Mouse (Mus musculus): ENCODE measurements at regions not wholly inside any gene's neighbourhood (a gene's known extent, or its start where the extent isn't known, plus 50 kb on each side); places are given as distances from the start of the nearest gene placed in this dataset.

DNA sequence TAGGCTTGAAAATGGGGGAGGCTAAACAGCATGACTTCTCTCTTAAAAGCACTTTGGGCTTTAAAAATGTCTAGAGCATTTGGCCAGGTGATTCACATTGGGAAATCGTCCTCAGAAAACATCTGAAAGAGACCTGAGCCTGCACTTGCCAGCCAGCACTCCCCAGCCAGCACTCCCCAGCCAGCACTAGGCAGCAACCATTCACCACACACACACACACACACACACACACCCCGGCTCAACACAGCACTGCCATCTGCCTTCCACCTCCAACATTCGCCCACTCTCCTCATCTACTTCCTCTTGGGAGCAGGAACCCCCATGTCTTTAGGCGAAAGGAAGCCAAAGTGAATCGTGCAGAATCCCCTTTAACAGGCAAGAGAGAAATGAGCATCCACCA, 85.4 kb downstream of the Atp23 start:
- WGBS, result 75% methylated on average over 5 of the region's 5 CpGs
- DNase-seq (ENCODE audit: low spot score) (no peak), ATAC-seq (ENCODE audit: insufficient read depth, low read depth) (no peak)
- no peaks in the 10 kb centered on the region for H3K9me3 ChIP-seq (replicated peaks; ENCODE audit: control insufficient read depth, low read length)
- no peak overlapping the region for H3K4me2 ChIP-seq (ENCODE audit: low read depth, low read length)
- H3K36me3 ChIP-seq (replicated peaks; ENCODE audit: control insufficient read depth, insufficient read depth, low read length), result no peaks in the 10 kb centered on the region
- no peak overlapping the region for H3K4me3 ChIP-seq (ENCODE audit: low read depth, low read length)
- TF ChIP-seq CTCF (IDR thresholded peaks at IDR 0.05; ENCODE audit: low read depth) (no peak), EP300 (IDR thresholded peaks at IDR 0.05; ENCODE audit: low read depth) (no peak)
- no peak overlapping the region for H3K9ac ChIP-seq (replicated peaks; ENCODE audit: low read depth, low read length)
- H3K4me1 ChIP-seq (ENCODE audit: control insufficient read depth, insufficient read depth), result no peaks in the 10 kb centered on the region
- H3K27me3 ChIP-seq (ENCODE audit: control insufficient read depth, insufficient read depth, low read length), result no peaks in the 10 kb centered on the region
- no peak overlapping the region for H3K27ac ChIP-seq (ENCODE audit: low read depth)

DNA sequence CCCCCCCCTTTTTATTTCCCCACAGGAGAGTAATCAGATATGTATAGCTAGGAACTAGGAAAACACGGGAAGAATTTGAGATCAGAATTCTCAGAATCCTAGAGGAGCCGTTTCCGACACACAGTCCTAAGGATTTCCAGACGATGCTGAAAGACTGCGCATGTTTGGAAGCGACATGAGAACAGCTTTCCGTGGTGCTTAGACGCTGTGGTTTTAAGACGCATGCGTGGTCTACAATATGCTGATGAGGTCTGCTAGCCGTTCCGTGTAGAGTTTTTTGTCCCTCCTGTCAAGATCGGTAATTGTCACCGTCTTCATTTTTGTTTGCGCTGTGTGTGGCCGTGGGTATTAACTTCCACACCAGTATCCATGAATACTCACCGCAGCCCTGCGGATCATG, 86.2 kb downstream of the Atp23 start:
- H3K4me3 ChIP-seq (ENCODE audit: low read depth, low read length), result no peak overlapping the region
- no peak overlapping the region for H3K27ac ChIP-seq (ENCODE audit: low read depth)
- H3K27me3 ChIP-seq (ENCODE audit: control insufficient read depth, insufficient read depth, low read length), result no peaks in the 10 kb centered on the region
- H3K36me3 ChIP-seq (replicated peaks; ENCODE audit: control insufficient read depth, insufficient read depth, low read length), result no peaks in the 10 kb centered on the region
- TF ChIP-seq CTCF (IDR thresholded peaks at IDR 0.05; ENCODE audit: low read depth) (no peak), EP300 (IDR thresholded peaks at IDR 0.05; ENCODE audit: low read depth) (no peak)
- H3K4me1 ChIP-seq (ENCODE audit: control insufficient read depth, insufficient read depth), result no peaks in the 10 kb centered on the region
- ATAC-seq (ENCODE audit: insufficient read depth, low read depth), result no peak
- H3K9me3 ChIP-seq (replicated peaks; ENCODE audit: control insufficient read depth, low read length), result no peaks in the 10 kb centered on the region
- H3K9ac ChIP-seq (replicated peaks; ENCODE audit: low read depth, low read length), result no peak overlapping the region
- no peak overlapping the region for H3K4me2 ChIP-seq (ENCODE audit: low read depth, low read length)
- no peak for DNase-seq (ENCODE audit: low spot score)
- WGBS, result 89% methylated on average over 18 of the region's 18 CpGs

DNA sequence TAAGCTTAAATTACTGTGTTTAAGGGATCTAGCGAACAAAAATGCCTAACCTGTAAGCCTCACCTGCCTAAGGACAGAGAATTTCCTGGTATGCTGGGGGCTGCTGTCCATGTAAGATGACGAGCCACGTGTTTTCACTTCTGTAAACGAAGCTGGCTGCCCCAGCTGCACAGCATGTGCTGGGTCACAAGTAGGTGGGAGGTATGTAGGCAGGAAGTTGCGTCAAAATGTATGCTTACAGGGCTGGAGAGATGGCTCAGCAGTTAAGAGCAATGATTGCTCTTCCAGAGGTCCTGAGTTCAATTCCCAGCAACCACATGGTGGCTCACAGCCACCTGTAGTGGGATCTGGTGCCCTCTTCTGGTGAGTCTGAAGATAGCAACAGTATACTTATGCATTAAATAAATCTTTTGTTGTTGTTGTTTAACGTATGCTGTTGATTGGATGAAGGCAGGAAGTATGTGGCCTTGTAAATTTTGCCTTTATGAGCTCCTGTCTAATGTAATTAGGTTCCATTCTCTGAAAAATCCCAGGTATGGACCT, 88.0 kb downstream of the Atp23 start:
- DNase-seq (ENCODE audit: low spot score) (no peak), ATAC-seq (ENCODE audit: insufficient read depth, low read depth) (no peak)
- Histone ChIP-seq H3K27ac (ENCODE audit: low read depth) (no peak overlapping the region), H3K27me3 (ENCODE audit: control insufficient read depth, insufficient read depth, low read length) (no peaks in the 10 kb centered on the region), H3K9ac (replicated peaks; ENCODE audit: low read depth, low read length) (no peak overlapping the region), H3K4me1 (ENCODE audit: control insufficient read depth, insufficient read depth) (no peaks in the 10 kb centered on the region), H3K9me3 (replicated peaks; ENCODE audit: control insufficient read depth, low read length) (no peaks in the 10 kb centered on the region), H3K36me3 (replicated peaks; ENCODE audit: control insufficient read depth, insufficient read depth, low read length) (no peaks in the 10 kb centered on the region), H3K4me3 (ENCODE audit: low read depth, low read length) (no peak overlapping the region), H3K4me2 (ENCODE audit: low read depth, low read length) (no peak overlapping the region)
- TF ChIP-seq CTCF (IDR thresholded peaks at IDR 0.05; ENCODE audit: low read depth), result no peak
- no peak for TF ChIP-seq EP300 (IDR thresholded peaks at IDR 0.05; ENCODE audit: low read depth)
- WGBS, result 82% methylated on average over 6 of the region's 6 CpGs

DNA sequence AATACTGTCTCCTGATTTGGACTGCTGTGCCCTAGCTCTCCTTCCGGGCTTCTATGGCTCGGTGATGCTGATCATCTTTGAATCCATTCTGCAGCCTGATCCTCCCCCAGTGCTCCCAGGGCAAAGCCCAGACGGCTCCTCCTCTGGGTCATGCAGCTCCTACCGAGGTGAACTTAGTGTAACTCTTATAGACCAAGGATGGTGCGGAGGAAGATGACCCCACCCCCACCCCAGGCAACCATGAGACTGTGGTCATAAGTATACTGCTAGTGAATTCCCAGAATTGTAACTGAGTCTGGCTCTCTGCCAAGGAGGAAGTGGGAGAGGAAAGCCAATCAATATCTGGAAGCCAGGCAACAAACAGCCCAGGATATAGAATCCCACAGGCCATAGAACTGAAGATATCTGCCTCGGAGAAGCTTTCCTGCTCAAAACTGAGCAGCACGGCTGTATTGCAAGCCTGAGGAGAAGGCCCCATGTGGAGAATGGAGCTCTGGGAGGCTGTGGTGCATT, 88.9 kb downstream of the Atp23 start:
- Histone ChIP-seq H3K27ac (ENCODE audit: low read depth) (no peak overlapping the region), H3K27me3 (ENCODE audit: control insufficient read depth, insufficient read depth, low read length) (no peaks in the 10 kb centered on the region), H3K9me3 (replicated peaks; ENCODE audit: control insufficient read depth, low read length) (no peaks in the 10 kb centered on the region), H3K9ac (replicated peaks; ENCODE audit: low read depth, low read length) (no peak overlapping the region), H3K4me2 (ENCODE audit: low read depth, low read length) (no peak overlapping the region), H3K4me1 (ENCODE audit: control insufficient read depth, insufficient read depth) (no peaks in the 10 kb centered on the region), H3K36me3 (replicated peaks; ENCODE audit: control insufficient read depth, insufficient read depth, low read length) (no peaks in the 10 kb centered on the region), H3K4me3 (ENCODE audit: low read depth, low read length) (no peak overlapping the region)
- WGBS, result 60% methylated on average over 7 of the region's 7 CpGs
- ATAC-seq (ENCODE audit: insufficient read depth, low read depth) (peak; percentile 49; the same call in 1 of the 2 replicates), DNase-seq (ENCODE audit: low spot score) (no peak)
- no peak for TF ChIP-seq EP300 (IDR thresholded peaks at IDR 0.05; ENCODE audit: low read depth)
- TF ChIP-seq CTCF (IDR thresholded peaks at IDR 0.05; ENCODE audit: low read depth), result no peak

DNA sequence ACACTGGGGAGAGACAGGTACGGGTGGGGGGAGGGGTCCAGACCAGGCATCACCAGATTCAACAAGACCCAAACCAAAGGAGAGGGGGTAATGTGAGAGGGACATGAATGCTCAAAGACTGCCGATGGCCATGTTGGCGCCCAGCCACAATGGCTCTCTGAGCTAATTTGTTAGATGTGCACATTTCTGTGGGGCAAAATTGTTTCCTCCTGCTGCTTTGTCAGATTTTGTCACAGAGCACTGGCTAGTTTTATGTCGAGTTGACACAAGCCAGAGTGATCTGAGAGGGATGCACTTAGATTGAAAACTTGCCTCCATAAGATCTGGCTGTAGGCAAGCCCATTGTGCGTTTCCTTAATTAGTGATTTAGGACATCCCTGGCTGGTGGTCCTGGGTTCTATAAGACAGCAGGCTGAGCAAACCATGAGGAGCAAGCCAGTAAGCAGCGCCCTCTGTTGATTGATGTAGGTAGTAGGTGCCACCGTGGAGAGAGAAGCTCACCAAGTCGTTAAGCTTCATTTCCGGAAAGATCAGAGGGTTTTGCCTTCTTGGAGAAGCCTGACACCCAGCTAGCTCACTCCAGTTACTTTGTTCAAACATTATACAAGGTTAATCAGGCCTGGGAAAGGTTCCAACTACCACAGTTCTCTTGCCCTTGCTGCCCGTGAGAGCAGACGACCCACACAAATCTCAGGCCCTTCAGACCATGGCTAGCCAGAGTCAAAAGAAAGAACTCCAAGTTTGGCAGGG, 90.6 kb downstream of the Atp23 start:
- no peak overlapping the region for H3K27ac ChIP-seq (ENCODE audit: low read depth)
- DNase-seq (ENCODE audit: low spot score) (no peak), ATAC-seq (ENCODE audit: insufficient read depth, low read depth) (no peak)
- no peak overlapping the region for H3K9ac ChIP-seq (replicated peaks; ENCODE audit: low read depth, low read length)
- H3K9me3 ChIP-seq (replicated peaks; ENCODE audit: control insufficient read depth, low read length), result no peaks in the 10 kb centered on the region
- no peaks in the 10 kb centered on the region for H3K4me1 ChIP-seq (ENCODE audit: control insufficient read depth, insufficient read depth)
- H3K4me3 ChIP-seq (ENCODE audit: low read depth, low read length), result no peak overlapping the region
- H3K27me3 ChIP-seq (ENCODE audit: control insufficient read depth, insufficient read depth, low read length), result no peaks in the 10 kb centered on the region
- no peaks in the 10 kb centered on the region for H3K36me3 ChIP-seq (replicated peaks; ENCODE audit: control insufficient read depth, insufficient read depth, low read length)
- TF ChIP-seq EP300 (IDR thresholded peaks at IDR 0.05; ENCODE audit: low read depth) (no peak), CTCF (IDR thresholded peaks at IDR 0.05; ENCODE audit: low read depth) (no peak)
- H3K4me2 ChIP-seq (ENCODE audit: low read depth, low read length), result no peak overlapping the region
- WGBS, result 69% methylated on average over 11 of the region's 11 CpGs

Data from heart, postnatal 0 days (tissue).